Mouse (Mus musculus) ovary, postnatal 10 days (tissue): Measurements from ENCODE around the gene Angptl2.

Experiments
- DNase-seq: peaks from one replicate; pipeline ENCODE4 v3.0.0; 2022; ENCODE audit warnings: low spot score

The Angptl2 gene

DNA sequence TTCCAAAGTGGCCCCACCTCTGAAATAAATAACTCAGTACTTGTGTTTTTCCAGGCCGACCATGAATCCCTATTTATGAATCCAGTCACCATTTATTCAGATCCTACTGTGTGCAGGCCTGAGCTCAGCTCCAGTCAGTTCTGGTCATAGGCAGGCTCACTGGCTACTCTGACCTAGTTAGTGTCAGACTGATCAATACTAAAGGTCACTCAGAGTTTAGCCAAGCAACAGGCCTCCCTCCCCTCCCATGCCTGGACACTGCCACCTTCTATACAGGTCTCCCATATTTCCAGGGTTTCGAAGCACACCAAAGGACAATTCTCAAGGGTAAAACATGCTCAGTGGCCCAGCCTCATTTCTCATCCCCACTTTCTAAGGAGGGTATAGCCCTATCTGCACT lies 54.7 kb downstream of the Angptl2 start:
- DNase-seq: no peak

DNA sequence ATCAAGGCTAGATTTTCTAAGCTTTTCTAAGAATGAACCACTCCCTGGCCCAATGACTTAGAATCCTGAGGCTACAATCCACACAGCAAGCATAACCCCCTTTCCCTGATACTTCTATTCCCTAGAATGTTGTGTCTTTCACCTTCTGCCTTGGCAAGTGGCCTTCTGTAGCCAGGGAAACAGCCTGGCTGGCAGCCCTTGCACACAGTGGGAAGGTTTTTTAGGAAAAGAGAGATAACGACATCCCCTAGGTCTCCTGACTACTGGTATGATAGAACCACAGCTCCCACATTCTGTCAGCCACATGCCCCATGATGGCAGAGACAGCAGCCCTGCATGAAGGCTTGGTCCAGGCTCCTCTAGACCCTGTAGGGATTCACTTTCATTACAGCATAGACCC lies 55.6 kb downstream of the Angptl2 start:
- DNase-seq: no peak

DNA sequence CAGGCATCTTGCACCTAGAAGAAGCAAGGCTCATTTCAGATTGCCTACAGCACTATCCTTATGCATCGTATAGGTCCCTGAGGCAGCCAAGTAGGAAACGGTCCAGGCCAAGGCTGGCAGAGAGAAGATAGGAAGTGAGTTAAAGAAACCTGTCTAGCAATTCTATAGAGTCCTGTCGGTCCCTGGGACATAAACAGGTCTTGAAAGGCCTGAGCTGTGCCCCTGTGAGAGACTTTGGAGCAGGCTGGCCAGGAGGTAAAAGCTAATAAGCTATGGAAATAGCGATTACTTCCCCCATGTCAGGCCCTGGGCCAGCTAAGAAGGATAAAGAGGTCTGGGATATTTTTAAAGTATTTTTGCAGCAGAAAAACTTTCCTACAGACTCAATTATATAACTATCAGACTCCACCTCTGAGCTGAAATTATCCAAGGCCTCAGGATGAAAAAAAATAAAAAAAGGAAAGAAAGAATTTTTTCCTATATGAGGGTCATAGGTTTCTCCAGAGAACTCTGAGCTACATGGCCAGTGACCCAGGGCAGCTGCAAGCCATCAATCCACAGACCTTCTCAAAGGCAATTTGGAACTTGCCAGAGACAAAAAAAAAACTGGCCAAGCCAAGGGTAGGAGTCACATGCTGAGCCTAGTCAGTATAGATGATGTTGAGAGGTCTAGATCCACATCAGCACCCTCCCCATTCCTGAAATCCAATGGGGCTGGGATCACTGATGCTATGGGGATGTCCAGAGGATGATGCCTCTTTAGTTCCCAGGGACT lies 57.0 kb downstream of the Angptl2 start:
- no peak for DNase-seq

DNA sequence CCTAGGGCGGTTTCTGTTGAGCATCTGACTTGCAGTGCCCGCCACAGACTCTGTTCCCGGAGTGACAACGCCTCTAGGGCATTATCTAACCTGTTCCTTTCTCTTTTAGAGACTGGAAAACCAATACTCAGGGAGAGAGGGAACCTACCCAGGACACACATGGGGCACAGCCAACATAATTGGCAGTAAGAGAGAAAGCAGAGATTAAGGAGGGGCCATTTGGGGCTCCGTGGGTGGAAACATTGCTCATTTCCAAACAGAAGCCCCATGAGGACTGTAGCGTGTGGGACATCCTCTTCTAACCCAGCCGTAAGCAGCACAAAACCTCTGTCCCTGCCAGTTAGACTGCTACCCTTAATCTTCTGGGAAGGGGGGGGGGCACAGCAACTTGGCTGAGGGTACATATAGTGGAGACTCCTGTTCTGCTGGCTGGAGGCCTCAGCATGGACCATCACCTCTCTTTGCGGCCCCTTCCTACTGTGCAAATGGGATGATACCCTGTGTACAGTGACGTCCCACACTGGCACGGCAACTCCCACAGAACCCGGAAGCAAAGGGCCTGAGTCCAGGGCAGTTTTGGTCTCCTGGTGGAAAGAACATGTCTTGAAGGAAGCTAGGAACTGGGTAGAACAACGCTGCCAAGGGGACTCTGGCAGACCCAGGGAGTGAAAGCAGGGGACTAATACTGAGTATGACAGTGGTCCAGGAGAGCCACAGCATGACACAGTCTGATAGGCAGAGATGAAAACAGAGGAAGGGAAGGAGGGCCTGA lies 59.0 kb downstream of the Angptl2 start:
- no peak for DNase-seq

DNA sequence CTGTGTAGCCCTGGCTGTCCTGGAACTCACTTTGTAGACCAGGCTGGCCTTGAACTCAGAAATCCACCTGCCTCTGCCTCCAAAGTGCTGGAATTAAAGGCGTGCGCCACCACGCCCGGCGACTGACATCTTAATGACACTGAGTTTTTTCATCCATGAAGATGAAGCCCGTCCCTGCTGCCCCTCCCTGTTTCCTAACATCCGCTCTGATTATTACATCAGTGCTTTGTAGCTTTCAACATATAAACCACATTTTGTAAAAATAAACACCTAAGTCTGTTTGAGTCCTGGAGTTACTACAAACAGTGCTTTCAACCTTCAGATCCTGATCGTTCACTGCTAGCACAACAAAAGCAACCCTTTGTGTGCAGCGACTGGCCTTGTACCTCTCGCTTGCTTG lies 63.9 kb downstream of the Angptl2 start:
- no peak for DNase-seq

DNA sequence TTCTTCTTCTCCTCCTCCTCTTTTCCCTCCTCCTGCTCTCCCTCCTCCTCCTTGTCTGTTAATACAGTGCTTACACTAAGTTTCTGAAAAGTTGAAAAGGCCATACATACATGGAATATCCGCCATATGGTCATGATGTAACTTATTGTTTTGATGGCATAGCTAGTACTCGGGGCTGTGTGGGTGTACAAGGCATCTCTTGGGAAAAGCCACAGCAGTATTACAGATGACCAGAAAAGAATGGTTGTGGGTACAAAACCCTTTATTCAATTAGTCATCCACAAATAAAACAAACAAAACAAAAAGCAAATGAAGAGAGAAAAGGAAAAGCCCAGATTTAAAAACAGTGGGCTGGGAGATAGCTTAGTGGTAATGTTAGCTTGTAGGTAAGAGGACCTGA lies 64.7 kb downstream of the Angptl2 start:
- no peak for DNase-seq

DNA sequence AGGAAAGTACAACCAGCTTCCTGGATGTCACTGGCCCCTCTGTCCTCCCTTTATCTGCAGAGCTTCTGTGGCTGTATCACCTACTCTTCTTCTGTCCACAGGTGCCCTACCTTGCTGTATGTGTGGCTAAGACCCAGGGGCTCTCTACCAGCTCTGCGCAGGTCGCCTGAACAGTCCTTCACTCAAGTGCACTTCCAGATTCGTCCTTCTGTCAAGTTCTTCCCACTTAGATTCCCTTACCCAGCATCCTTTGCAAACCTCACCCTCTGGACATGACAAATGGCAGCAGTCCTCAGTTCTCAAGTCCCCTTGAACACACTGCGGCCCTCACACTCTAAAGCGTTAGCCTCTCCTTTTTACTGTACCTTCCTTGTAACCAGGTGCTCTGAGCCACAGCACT lies 65.9 kb downstream of the Angptl2 start:
- no peak for DNase-seq

DNA sequence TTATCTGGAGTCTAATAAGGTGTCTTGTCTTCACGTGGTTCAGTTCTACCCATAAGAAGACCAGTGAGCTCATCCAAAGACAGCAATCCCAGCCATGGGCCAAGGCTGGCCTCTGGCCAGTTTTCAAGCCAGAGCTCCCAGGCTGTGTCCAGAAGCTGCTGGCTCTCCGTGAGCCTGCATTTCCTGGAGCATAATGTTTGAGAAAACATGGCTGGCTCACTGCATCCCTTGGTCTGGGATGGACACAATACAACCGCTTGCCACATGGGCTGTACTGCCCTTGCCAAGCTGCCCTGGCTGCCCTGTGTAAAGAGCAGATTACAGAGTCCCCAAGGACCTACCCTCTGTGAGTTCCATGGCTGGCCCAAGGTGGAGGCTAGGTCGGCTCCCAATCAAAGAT lies 67.0 kb downstream of the Angptl2 start:
- peak; percentile 34 for DNase-seq

DNA sequence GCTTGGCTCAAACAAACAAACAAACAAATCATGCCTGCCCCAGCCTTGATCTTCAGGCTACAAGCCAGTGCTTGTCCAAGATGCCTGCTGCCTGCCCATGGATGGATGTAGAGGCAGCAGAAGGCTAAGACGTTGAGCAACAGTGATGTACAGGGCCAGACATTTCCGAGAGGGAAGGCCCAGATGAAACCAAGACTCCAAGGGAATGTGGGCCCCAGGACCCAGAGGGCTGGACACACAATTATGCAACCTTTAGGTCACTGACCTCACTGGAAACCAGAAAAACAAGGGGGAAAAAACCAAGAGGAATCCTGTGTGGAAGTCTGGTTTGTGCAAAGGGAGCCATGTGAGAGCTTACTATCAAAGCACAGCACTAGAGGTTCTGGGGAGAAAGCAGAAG lies 67.8 kb downstream of the Angptl2 start:
- no peak for DNase-seq

DNA sequence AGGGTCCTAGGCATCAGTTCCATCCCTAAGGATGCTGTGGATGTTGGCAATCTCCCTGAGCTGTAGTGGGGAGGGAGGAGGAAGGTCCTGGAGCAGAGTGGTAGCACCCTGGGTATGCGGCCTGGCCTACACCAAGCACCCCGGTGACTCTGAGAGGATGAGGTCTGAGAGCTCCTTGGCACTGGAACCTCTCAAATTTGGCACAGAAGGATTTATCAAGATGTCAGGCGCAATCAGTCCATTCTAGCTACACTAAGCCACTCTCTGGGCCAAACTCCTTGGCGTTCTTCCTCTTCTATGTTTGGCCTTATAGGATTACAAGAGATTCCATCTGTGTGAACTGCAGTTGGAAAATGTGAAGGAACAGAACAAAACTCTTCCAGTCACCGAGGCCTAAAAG lies 73.0 kb downstream of the Angptl2 start:
- DNase-seq: no peak

DNA sequence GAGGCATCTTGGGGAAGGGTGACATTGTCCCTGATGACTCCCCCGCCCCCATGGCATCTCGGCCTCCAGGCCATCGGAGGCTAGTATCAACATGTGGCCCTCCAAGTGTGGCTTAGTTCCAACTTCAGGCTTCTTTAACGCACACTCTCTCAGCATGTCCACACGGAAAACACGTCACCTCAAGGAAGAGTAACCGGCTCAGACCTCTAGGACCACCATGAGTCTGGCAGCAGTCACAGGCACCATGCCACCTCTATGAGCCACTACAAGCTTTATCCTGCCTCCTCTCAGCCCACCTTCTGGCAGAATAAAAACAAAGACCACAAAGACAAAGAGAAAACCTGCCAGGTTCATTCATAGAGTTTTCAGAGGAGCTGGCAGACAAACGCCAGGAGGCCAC lies 74.6 kb downstream of the Angptl2 start:
- DNase-seq: no peak

DNA sequence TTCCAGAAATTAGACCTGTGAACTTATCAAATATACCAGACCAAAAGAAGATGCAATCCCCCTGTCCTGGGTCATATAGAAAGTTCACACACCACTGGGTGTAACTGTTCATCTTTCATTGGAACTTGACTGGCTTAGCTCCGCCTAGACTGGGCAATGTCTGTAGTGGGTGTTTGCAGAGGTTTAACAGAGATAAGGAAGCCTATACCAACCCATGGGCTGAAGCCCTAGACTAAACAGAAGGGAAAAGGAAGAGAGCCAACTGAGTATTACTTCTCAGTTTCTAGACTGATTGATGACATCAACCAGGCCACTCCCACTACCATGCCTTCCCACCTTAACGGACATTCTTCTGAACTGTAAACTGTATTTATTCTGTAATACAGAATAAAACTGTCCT lies 76.2 kb downstream of the Angptl2 start:
- no peak for DNase-seq

DNA sequence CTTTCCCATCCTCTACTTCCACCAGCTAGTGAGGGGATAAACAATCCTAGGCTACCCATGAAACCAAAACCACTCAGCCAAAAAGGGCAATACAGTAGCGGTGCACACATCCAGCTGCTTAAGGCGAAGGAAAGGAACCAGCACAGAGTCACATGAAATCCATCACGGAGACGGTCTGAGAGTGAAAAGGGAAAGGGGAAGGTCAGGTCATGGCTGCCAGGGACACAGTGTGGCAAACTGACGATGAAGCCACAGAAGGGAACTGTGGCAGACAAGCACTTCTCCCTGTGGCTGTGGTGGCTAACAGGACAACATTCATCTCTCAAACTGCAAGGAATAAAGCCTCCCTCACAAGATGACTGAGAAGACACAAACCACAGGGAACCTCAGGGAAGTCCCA lies 79.2 kb downstream of the Angptl2 start:
- no peak for DNase-seq
